Mouse (Mus musculus): Measurements from ENCODE around the gene Spata5.

The Spata5 gene

DNA sequence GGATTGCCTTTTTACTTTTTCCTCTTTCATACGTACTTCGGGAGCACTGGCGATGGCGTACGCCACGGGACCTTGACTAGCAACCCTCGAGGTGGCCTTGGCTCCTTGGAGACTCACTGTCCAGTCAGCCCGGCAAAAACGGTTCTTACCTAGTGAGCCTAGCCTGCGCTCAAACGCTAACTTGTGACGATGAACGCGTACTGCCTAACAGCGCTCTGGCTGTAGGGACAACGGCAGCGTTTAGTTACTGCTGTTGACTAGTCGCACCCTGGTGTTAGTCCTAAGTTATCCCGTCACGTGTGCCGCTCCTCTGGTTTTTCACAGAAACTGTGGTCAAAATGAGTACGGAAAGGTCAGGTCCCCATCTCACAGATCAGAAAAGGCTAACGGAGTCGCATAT is 945 bp downstream of the Spata5 start:
- peak; percentile 24 for DNase-seq (ENCODE audit: extremely low read depth, low read depth)

DNA sequence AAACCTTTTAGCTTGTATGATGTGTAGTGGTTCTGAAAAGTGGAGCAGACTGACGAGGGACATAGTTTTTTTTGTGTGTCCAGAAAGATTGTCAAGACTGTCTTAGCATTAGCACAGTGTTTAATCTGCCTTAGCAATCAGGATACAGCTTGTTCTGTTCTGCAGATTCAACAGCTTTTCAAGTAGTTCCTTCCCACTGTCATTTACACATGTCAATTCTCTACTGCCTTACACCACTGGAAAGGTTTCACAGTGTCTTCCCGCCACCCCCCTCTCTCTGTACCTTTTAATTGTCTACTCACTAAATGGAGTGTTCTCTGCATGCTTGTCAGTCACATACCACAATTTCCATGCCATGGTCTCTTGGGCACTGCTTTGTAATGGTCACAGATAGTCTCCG is 1.5 kb downstream of the Spata5 start:
- peak; percentile 24 for DNase-seq (ENCODE audit: extremely low read depth, low read depth)

DNA sequence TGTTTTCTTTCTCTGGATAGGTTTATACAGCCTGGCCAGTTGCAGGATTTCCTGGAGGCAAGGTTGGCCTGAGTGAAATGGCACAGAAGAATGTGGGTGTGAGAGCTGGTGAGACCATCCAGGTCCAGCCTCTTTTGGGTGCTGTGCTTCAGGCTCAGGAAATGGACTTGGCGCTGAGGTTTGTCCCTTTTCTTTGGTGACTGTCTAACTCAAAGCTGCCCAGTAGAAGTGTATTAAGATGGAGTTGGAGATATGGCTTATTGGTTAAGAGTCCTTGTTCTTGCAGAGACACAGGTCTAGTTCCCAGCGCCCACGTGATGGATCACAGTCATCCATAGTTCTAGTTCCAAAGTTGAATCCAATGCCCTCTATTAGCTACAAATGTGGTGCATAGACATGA is 6.4 kb downstream of the Spata5 start:
- DNase-seq (ENCODE audit: extremely low read depth, low read depth): no peak

DNA sequence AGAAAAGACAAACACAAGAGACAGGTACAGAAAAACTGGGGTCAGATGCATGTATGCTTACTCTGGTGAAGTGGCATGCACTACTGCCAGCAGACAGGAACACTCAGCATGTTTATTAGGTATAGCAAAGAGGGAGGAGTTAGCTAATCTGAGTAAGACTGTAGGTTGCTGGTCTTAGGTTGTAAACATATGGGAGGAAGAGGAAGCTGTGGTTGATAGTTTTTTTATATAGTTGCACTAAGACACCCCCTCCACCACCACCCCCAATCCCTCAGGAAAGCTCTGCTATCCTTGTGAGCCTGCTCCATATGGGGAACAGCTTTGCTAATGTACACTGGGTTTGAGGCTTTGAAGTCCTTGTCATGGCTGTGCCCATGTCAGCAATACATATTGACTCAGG is 10.7 kb downstream of the Spata5 start:
- peak; percentile 26 for DNase-seq (ENCODE audit: extremely low read depth, low read depth)

DNA sequence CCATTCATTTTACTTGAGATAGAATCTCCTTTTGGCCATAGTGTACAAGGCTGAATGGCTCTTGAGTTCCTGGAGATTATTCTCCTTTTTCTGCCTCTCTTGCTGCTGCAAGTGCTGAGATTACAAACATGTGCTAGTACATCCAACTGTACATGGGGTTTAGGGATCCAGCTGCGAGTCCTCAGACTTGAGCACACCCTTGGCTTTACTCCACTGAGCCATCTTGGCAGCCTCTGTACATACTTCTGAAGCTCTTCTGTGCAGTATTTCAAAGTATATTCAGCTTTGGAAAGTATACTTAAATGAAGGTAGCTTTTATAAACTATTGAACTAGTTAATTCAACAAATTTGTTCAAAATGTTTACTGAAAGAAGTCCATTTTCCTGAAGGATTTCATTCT is 20.1 kb downstream of the Spata5 start:
- DNase-seq (ENCODE audit: extremely low read depth, low read depth): no peak

DNA sequence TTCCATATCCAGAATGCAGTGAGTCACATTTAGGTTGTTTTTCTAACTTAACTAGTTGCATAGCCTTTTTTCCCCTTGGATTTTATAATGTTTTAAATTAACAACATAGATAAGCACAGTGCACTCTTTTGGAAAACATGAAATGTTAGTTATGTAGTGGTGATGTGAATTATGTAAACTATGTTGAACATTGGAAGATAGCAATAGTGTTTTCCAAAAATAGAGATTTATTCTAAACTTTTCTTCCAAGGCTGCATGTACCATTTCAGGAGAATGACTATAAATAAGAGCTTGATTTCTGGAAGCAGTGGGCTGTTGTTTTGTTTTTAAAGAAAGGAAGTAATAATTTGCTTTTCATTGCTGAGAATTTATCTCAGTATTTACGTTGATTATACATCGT is 23.7 kb downstream of the Spata5 start:
- no peak for DNase-seq (ENCODE audit: extremely low read depth, low read depth)

DNA sequence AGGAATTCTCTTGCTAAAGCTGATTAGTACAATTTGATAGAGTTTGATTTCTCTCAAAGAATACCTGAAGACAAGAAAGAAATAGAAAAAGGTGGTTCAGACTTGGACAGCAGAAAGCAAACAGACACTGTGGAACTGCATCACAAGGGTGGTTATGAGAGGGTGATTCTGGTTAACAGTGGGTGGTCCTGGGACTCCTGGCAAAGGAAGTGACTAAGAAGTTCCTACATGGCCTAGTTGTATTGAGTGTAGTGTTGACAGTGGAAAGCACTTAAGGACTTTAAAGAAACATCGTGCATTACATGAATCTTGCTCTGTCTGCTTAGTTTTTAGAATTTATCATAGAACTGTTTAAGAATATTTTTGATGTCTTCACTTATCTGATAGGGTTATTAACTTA is 36.3 kb downstream of the Spata5 start:
- DNase-seq (ENCODE audit: extremely low read depth, low read depth): no peak

DNA sequence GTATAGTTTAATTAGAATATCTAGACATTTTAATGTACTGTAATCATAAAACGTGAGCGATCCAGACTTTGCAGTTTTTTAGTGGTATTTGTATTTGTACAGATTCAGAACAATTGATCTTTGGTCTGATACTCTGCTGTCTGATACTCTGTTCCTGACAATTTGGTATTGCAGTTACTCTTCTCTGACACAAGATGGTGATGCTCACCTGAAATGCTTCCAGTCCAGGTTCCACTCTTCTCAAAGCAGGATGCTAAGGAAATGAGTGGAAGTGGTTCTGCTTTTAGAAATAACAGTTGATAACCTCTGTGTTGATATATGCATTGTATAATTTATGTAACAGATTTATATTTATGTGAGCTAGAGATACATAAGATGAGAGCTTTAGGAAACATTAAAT is 48.5 kb downstream of the Spata5 start:
- DNase-seq (ENCODE audit: extremely low read depth, low read depth): no peak

DNA sequence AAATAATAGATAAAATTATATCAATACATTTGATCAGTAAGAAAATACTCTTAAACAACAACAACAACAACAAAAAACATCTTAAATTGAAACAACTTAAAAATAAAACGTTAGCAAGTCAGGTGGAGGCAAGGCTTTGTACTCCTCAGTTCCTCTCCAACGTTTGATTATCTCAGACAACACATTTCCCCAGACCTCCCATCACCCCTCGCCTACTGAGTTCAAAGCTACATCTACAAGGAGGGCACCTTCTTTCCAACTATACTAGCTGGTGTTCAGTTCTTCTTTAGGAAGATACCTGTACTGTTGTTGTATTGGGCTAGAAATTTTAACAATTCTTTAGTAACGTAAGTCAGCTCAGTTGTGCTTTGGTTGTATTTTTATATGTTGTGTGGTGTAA is 49.7 kb downstream of the Spata5 start:
- DNase-seq (ENCODE audit: extremely low read depth, low read depth): peak; percentile 33

DNA sequence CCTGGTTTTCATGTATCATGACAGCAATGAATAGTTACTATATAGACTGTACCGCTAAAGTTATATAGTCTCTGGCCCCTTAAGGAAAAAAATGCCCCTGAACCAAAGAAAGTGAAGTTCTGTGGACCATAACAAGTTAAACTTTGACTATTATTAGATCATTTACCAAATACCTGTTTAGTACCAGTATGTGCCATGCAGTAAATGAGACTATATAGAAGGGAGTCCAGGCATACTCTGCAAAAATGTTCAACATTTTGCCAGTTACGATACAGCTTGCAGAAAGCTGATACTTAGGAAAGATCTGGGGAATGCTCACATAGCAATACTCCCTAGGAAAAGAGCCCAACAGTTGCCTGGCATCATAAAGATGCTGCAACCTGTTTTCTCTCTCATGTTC is 51.2 kb downstream of the Spata5 start:
- no peak for DNase-seq (ENCODE audit: extremely low read depth, low read depth)

DNA sequence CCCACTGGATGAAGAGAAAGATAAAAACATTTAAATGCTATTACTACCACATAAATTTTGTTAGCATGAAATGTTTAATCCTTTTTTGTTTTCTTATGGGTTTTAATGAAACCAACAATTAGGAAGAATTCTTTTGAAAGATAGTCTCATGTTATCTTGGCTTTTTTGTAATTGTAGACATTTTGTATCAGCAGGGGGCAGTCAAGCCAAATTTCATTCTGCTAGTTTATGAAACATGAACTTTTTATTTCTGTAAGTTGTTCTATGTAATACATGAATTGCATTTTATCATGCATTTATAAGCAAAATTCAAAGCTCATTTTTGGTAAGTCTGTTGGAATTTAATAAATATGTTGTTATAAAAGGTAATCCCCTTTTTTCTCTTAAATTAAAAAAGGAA is 52.8 kb downstream of the Spata5 start:
- peak; percentile 10 for DNase-seq (ENCODE audit: extremely low read depth, low read depth)

DNA sequence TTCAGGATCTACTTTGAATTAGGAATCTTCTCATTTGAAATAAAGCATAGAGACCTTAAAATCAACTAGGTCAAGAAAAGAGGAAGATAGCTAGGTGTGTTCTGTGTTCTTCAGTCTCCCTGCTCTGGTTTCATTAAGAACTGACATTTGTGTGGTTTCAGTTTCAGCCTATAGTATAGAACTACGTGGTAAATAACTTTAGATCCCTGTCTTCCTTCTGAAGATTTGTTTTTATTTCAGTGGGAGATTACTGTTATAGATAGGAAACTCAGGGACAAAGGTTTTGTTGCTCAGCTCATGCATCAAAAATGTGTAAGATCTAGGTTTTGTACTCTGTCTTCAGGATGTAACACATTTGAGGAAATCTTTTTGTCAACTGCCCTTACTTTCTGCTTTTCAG is 56.8 kb downstream of the Spata5 start:
- no peak for DNase-seq (ENCODE audit: extremely low read depth, low read depth)

DNA sequence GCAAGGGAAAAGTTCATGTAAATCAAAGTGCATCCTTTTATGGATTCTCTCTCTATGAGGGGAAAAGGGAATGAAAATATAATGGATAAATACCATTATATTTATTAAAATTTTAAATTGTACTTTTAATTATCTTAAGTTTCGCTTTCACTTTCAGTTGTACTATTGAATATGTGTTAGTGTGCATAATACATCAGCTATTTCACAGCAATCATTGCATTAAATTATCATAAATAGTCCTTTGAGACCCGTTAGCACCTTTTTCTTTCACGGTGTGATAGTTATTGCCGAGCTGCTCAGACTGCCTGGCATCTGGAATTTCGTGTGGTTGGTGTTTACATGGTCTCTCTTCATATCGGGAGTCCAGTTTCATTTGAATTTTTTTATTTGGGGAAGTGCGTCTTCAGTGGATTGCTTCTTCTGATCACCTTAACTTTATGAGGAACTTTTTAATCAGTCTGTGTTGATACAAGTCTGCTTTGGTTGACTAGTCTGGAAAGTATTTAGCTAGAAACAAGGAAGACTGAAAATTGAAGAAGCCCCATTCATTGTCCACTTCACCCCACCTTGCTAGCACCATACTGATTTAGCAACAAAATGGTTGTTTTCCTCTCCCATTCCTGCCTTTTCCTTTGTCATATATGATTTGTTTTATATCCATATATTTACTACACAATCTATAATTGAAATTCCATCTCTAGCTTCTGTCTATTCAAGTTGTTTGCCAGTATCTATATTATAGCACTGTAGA is 57.9 kb downstream of the Spata5 start:
- no peak for DNase-seq (ENCODE audit: extremely low read depth, low read depth)

DNA sequence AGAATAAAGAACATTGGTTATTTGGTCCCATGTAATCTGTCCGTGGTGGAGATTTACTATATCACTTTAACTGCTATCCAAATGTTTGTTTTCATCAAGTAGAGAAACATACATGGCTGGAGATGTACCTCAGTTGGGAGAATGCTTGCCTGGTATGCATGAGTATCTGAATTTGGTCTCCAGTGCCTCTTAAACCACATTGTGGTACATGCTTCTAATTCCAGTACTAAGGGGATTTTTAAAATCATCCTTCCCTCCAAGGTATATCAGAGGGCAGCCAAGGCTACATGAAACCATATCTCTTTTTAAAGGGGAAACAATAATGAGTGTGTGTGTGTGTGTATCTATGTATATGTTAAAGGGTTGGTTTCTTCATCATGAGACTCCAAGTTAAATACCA is 60.1 kb downstream of the Spata5 start:
- no peak for DNase-seq (ENCODE audit: extremely low read depth, low read depth)

DNA sequence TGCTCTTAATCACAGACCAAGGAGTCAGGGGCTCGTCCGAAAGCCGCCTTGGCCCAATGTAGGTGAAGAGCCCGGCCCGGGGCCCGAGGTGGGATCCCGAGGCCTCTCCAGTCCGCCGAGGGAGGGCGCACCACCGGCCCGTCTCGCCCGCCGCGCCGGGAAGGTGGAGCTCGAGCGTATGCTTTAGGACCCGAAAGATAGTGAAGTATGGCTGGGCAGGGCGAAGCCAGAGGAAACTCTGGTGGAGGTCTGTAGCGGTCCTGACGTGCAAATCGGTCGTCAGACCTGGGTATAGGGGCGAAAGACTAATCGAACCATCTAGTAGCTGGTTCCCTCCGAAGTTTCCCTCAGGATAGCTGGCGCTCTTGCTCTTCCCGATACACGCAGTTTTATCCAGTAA is 61.6 kb downstream of the Spata5 start:
- no peak for DNase-seq (ENCODE audit: extremely low read depth, low read depth)

DNA sequence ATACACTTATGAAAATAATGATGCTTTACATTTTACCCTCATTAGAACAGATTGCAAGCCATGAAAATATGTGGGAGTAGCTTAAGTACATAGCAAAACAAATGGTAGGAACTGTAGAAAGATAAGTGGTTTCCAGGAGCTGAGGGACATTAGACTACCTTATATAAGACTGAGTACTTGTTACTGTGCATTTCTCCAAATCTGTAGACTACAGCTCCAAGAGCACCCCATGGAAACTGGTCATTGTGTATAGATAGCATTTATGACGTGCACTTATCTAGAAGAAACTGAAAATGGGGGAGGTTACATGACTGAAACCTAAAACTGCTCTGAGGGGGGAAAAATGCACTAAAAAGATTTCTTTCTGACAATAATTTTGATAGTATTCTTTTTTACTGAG is 63.0 kb downstream of the Spata5 start:
- DNase-seq (ENCODE audit: extremely low read depth, low read depth): no peak

DNA sequence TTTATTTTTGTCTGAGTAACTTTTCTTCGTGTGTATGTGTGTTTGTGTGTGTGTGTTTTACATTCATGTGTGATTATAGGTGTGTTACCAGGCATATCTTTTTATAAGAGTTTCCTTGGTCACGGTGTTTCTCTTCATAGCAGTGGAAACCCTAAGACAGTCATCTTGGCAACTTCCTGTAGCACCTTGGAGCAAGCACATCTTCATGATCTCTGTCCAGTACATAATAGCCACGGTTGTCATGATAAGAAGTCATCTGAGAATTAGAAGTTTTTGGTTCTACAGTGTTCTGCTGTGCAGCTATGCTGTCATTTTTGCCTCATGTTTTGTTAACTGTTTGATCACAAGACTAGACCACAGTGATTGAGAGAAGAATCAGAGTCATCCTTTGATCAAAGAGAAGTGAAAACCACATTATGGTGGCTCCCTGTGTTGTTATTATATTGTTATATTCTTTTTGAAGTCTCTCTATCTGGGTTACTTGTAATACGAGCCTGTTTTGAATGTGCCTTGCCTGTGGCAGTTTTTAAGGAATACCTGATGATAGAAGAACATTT is 64.1 kb downstream of the Spata5 start:
- no peak for DNase-seq (ENCODE audit: extremely low read depth, low read depth)

DNA sequence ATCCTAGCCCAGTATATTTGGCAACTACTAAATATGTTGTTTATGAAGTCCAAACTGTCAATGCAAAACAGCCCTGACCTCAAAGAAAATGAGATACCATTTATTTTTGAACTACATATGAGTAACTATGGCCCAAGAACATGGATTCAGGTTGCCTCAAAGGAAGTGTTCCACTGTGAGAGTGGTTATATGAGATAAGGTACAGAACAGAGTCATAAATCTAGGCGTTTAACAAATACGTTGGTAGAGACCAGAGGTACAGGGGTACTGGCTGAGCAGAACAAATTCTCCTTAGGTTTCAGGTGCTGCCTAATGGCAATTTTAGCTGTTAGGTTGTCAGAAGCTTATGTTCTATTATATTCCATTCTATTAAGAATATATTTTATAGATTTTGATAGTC is 67.9 kb downstream of the Spata5 start:
- no peak for DNase-seq (ENCODE audit: extremely low read depth, low read depth)

DNA sequence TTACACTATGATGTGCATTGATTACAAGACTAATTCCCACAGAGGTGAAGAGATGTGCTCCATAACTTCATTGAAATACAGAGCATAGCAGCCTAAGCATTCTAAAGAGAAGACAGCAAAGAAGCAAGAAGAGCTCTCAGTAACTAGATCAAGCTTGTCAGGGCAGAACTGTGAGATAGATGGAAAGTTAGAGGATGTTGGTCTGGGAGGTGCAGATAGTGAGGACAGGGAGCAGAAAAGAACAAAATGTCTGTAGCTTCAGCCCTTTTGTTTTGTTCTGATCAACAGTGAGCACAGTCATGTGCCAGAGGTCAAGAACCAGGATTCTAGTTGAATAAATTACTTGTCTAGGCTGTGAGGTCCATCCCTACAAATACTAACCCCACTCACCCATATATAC is 68.5 kb downstream of the Spata5 start:
- DNase-seq (ENCODE audit: extremely low read depth, low read depth): no peak

DNA sequence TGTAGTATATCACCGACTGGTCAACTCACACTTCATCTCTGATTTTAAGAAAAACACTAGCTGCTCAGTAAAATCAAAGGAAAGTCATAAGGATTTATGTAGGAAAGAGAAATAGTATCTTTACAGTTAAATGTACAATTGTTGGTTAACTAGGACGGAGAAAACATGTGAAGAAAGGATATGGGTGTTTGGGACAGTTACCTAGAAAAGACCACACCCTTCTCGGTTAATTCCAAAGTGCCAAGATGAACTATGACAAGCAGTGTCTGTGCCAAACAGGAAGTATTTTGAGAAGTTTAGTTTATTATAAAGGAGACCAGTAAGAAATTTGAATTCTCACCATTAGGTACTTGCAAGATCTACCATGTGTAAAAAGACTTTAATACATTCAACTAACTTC is 70.3 kb downstream of the Spata5 start:
- no peak for DNase-seq (ENCODE audit: extremely low read depth, low read depth)

DNA sequence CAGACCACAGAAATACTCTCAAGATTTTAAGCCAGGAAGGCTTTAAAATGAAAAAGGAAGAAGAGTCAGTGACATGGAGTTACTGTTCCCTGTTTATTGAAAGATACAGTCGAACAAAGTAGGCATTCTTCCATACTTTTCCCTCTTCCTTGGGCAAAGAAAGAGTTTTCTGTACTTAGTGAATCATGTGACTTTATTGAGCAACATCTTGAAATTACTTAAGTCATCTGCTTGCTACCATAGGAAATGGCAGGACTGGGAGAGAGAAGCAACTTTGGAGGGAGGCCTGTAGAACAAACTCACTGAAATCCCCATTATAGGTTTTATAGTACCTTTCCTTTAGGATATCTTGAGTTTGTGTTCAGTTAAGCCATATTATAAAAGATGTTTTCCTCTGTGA is 81.2 kb downstream of the Spata5 start:
- no peak for DNase-seq (ENCODE audit: extremely low read depth, low read depth)

DNA sequence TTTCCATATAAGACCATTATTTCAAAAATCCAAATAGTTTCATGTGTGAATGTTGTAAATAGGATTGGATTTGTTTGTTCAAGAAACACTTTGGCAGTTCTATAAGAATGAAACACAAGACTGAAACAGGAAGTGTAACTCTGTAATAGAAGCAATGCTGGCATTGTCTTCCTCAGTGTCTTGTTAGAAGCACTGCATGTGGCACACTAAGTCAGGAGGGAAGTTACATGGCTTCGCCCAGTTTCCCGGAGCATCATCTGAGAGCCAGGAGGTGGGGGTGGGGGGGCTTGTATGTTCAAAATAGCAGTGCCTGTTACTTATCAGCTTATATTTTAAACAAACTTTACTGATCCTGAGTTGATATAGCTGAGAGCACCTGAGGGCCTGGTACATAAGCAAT is 82.9 kb downstream of the Spata5 start:
- no peak for DNase-seq (ENCODE audit: extremely low read depth, low read depth)

DNA sequence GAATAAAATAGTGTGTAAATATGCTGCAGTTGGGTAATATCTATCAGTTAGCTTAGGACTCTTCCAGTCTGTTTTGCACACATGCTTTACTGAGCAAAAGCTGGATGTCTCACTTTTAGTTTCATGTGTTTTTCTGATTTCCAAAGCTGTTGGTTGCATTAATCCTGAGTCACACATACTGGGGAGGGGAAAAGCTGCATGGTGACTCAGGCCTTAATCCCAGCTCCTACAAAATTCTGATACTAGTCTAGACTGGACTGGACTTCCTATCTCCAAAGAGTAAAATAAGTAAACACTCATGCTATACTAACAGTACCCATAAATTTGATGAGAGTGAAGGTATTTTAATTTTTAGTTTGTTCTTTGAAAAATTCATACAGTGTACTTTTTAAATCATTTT is 84.2 kb downstream of the Spata5 start:
- no peak for DNase-seq (ENCODE audit: extremely low read depth, low read depth)

All from MEL-GATA-1-ER (cell line).